Mouse (Mus musculus): ENCODE results near the gene Amdhd2.

- 0 out of 2 replicates have a peak, but pooled peaks have one; percentile 9 for TF ChIP-seq CTCF (IDR thresholded peaks at IDR 0.05; ENCODE audit: control insufficient read depth, insufficient read depth, insufficient replicate concordance, low read depth, low read length)
- TF ChIP-seq POLR2A (IDR thresholded peaks at IDR 0.05; ENCODE audit: control insufficient read depth, low read depth, low read length), result no peak
These were observed 1.1 kb upstream of the Amdhd2 start for GRCm38 (mm10) chr17:24164566-24165259.
